Mouse (Mus musculus) lung, adult 2 months (tissue): ENCODE measurements around the gene Kifc3.

ENCODE experiments used
- CTCF ChIP-seq: fragments of 200-500 bp; IDR thresholded peaks from 2 replicates; pipeline ENCODE4 v1.5.1; 2011; ENCODE audit warnings: mild to moderate bottlenecking, low read length, control low read depth; ENCODE audit not compliant: insufficient read depth
- POLR2A ChIP-seq: fragments of 200-500 bp; IDR thresholded peaks from 2 replicates; pipeline ENCODE4 v1.6.1; 2011; ENCODE audit warnings: low read depth, mild to moderate bottlenecking, control low read depth, low read length, borderline replicate concordance; ENCODE audit errors: extremely low read depth

DNA sequence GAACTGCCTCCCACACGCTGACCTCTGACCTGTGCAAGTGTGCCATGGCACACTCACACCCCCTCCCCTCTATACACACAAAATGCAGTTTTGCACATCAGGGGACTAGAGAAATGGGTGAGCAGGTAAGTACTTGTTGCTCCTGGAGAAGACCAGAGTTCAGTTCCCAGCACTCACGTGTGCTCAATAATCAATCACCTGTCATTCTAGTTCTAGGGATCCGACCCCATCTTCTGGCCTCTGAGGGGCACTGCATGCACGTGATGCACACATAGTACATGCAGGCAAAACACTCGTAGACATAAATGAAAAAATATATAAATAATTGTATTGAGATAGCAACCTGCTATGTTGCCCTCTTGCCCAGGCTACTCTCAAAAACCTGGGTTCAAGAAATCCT lies 55.8 kb downstream of the Kifc3 start:
- no peak for TF ChIP-seq CTCF
- no peak for TF ChIP-seq POLR2A
